Mouse (Mus musculus) brain, embryonic 18.5 days (tissue): ENCODE measurements around the gene Arpc2.

Experiments
- DNase-seq: peaks from one replicate; pipeline ENCODE4 v3.0.0-alpha.2; 2012; ENCODE audit warnings: low read depth, low spot score

Gene Arpc2

GRCm38 (mm10) chr1:74300347-74301110 is 64.6 kb downstream of the Arpc2 start:
- DNase-seq: no peak

GRCm38 (mm10) chr1:74302229-74302628 is 66.3 kb downstream of the Arpc2 start:
- DNase-seq: no peak

- DNase-seq: no peak
Observed at GRCm38 (mm10) chr1:74302835-74303234, 67.0 kb downstream of the Arpc2 start.

- DNase-seq: no peak
Observed at GRCm38 (mm10) chr1:74303509-74304338, 67.8 kb downstream of the Arpc2 start.

- DNase-seq: no peak
Observed at GRCm38 (mm10) chr1:74304339-74304790, 68.5 kb downstream of the Arpc2 start.

- DNase-seq: no peak
Observed at GRCm38 (mm10) chr1:74304946-74305345, 69.1 kb downstream of the Arpc2 start.

GRCm38 (mm10) chr1:74305522-74305921 is 69.6 kb downstream of the Arpc2 start, which contains the start of gene Tmbim1:
Tmbim1 (minus strand) TSS chr1:74305622.
- DNase-seq: no peak

- DNase-seq: no peak
Observed at GRCm38 (mm10) chr1:74307146-74307545, 71.3 kb downstream of the Arpc2 start.

GRCm38 (mm10) chr1:74308001-74308964 is 72.4 kb downstream of the Arpc2 start:
- DNase-seq: no peak

- DNase-seq: no peak
Observed at GRCm38 (mm10) chr1:74309767-74310166, 73.9 kb downstream of the Arpc2 start.

- peak; percentile 74 for DNase-seq
Observed at GRCm38 (mm10) chr1:74313049-74313692, 77.3 kb downstream of the Arpc2 start.

GRCm38 (mm10) chr1:74314796-74315195 is 78.9 kb downstream of the Arpc2 start:
- no peak for DNase-seq

GRCm38 (mm10) chr1:74316114-74316827 is 80.4 kb downstream of the Arpc2 start:
- DNase-seq: no peak
